In the genomic region with DNA sequence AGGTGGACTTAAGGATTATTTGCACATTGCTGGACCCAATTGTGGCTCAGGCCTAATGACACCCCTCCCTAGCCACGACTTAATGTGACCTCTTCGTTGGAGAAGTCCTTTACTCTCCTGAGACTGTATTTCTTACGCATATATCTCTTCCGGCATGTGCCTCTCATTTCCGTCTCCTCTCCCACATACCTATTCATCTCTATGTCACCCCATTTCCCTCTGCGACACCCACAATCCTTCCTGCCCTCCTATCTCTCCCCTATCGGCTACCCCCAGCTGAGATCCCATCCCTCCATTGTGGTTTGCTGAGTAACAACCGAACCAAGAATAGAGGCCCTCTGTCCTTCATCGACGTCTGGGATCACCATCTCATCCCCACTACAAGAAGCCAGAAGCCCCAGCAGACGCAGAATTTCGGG, we compare ENCODE assay signal across 8 mouse cellular contexts. TPM values are rescaled to one million over a fixed set of nuclear protein-coding genes. Genes with fewer than 3 reads are reported as not detected.
DNase-seq lines count a peak whose midpoint lies in the region; ATAC-seq and TF ChIP-seq lines count a peak whose summit lies in the region.

No protein-coding gene starts in this region.

- in situ Hi-C loops in CH12.LX (cut with MboI; ENCODE audit: low pct_ligation_motif_present, low pct_unique_long_range_greater_than_20kb, low sequenced_read_pairs), result no loop called here

- peak overlapping the region; percentile 55 for H3K4me2 ChIP-seq in CH12.LX (ENCODE audit: insufficient read depth, low read depth, poor library complexity, severe bottlenecking)
- peak overlapping the region; percentile 97 for H3K4me2 ChIP-seq in heart, embryonic 16.5 days (ENCODE audit: low read depth, low read length)
- peak overlapping the region; percentile 93 for H3K4me2 ChIP-seq in liver, postnatal 0 days (ENCODE audit: low read depth, low read length)

- intact Hi-C loops in left cerebral cortex, postnatal 10 days (cut with DNase I), result no loop called here

- H3K27me3 ChIP-seq in CH12.LX (replicated peaks), result no peaks in the 10 kb centered on the region
- H3K27me3 ChIP-seq in heart, embryonic 16.5 days (ENCODE audit: control insufficient read depth, insufficient read depth, low read length), result 0 out of 2 replicates have a peak, but pooled peaks cover 2% of the 10 kb centered on the region
- no peaks in the 10 kb centered on the region for H3K27me3 ChIP-seq in liver, postnatal 0 days (ENCODE audit: insufficient read depth, low read length)

- no peaks in the 10 kb centered on the region for H3K9me3 ChIP-seq in CH12.LX (replicated peaks; ENCODE audit: low read length)
- H3K9me3 ChIP-seq in heart, embryonic 16.5 days (replicated peaks; ENCODE audit: control insufficient read depth, low read length), result no peaks in the 10 kb centered on the region
- H3K9me3 ChIP-seq in liver, postnatal 0 days (ENCODE audit: low read length), result no peaks in the 10 kb centered on the region

- no peak for TF ChIP-seq CTCF in CH12.LX (conservative IDR thresholded peaks at IDR 0.05 in 1 of 2, IDR thresholded peaks at IDR 0.05 in 1 of 2; ENCODE audit: low read depth in 2 of 2, low read length in 2 of 2)
- TF ChIP-seq CTCF in liver, postnatal 0 days (IDR thresholded peaks at IDR 0.05; ENCODE audit: low read depth), result no peak

- 0 out of 2 replicates have a peak, but pooled peaks have one; percentile 1 for ATAC-seq in heart, embryonic 16.5 days (replicated peaks; ENCODE audit: extremely low read depth, insufficient read depth, low FRiP score)
- peak; percentile 18 for ATAC-seq in liver, postnatal 0 days

- peak overlapping the region; percentile 64 for H3K27ac ChIP-seq in CH12.LX (ENCODE audit: insufficient read depth, low read depth)
- peak overlapping the region; percentile 75 for H3K27ac ChIP-seq in heart, embryonic 16.5 days (ENCODE audit: low read length)
- H3K27ac ChIP-seq in liver, postnatal 0 days (ENCODE audit: low read depth), result peak overlapping the region; percentile 97

- peaks cover 10 to 29% of the 10 kb centered on the region in 2 experiments for H3K4me1 ChIP-seq in CH12.LX (ENCODE audit: control insufficient read depth in 1 of 2, insufficient read depth in 2 of 2)
- peaks cover 13% of the 10 kb centered on the region for H3K4me1 ChIP-seq in heart, embryonic 16.5 days (ENCODE audit: control insufficient read depth, insufficient read depth, low read length)
- H3K4me1 ChIP-seq in liver, postnatal 0 days (ENCODE audit: insufficient read depth), result peaks cover 22% of the 10 kb centered on the region

- DNase-seq in CD4-positive helper T cell, adult 2 months (ENCODE audit: low read depth, low spot score), result peak; percentile 88
- DNase-seq in CH12.LX (ENCODE audit: extremely low read depth), result no peak
- DNase-seq in liver, postnatal 0 days, result no peak
- no peak for DNase-seq in left cerebral cortex, postnatal 10 days (ENCODE audit: extremely low spot score in 1 of 2, low spot score in 2 of 2)
- DNase-seq in layer of hippocampus, adult 18-20 months (ENCODE audit: low spot score in 2 of 2), result no peak
- no peak for DNase-seq in adrenal gland, postnatal 25 days
- DNase-seq in left cerebral cortex, adult 9 months (ENCODE audit: low spot score in 2 of 2), result no peak

- no peak for TF ChIP-seq RAD21 in CH12.LX (IDR thresholded peaks at IDR 0.05; ENCODE audit: low read depth, low read length)

- 9% methylated on average over 12 of the region's 12 CpGs for WGBS in heart, embryonic 16.5 days
- WGBS in liver, postnatal 0 days (ENCODE audit: insufficient replicate concordance), result 6% methylated on average over 12 of the region's 12 CpGs

- dilution Hi-C loops in CH12.LX (cut with MboI; ENCODE audit: extremely low pct_ligation_motif_present, extremely low pct_unique_long_range_greater_than_20kb, low sequenced_read_pairs), result no loop called here

- peak; percentile 32; the same call in 1 of the 2 replicates for TF ChIP-seq EP300 in CH12.LX (IDR thresholded peaks at IDR 0.05; ENCODE audit: low read length)
- TF ChIP-seq EP300 in liver, postnatal 0 days (IDR thresholded peaks at IDR 0.05; ENCODE audit: low read depth), result peak; percentile 32

- H3K4me3 ChIP-seq in CH12.LX (replicated peaks in 1 of 3; ENCODE audit: low read depth in 2 of 3, low read length in 2 of 3, poor library complexity in 1 of 3), result peak overlapping the region; percentile 31 to 83 (median 73)
- H3K4me3 ChIP-seq in heart, embryonic 16.5 days (ENCODE audit: low read length), result peak overlapping the region; percentile 64
- peak overlapping the region; percentile 86 for H3K4me3 ChIP-seq in liver, postnatal 0 days (ENCODE audit: low read depth, low read length)

- H3K9ac ChIP-seq in CH12.LX (ENCODE audit: insufficient read depth, low read depth), result peak overlapping the region; percentile 27
- H3K9ac ChIP-seq in heart, embryonic 16.5 days (ENCODE audit: low read length), result peak overlapping the region; percentile 80
- peak overlapping the region; percentile 83 for H3K9ac ChIP-seq in liver, postnatal 0 days (replicated peaks)

- H3K79me2 ChIP-seq in CH12.LX (replicated peaks; ENCODE audit: control insufficient read depth, extremely low read depth, insufficient read depth, poor library complexity, severe bottlenecking), result peaks cover 25% of the 10 kb centered on the region

- TF ChIP-seq POLR2A in CH12.LX (IDR thresholded peaks at IDR 0.05; ENCODE audit: low read depth, low read length), result no peak

- peaks cover 22 to 56% of the 10 kb centered on the region in 2 experiments for H3K36me3 ChIP-seq in CH12.LX (replicated peaks in 1 of 2; ENCODE audit: control insufficient read depth in 1 of 2, insufficient read depth in 1 of 2, low read length in 1 of 2)
- peaks cover 2% of the 10 kb centered on the region for H3K36me3 ChIP-seq in heart, embryonic 16.5 days (ENCODE audit: control insufficient read depth, insufficient read depth)
- peaks cover 10% of the 10 kb centered on the region for H3K36me3 ChIP-seq in liver, postnatal 0 days (replicated peaks; ENCODE audit: insufficient read depth, low read length)

TF ChIP-seq in CH12.LX, 34 proteins besides CTCF, POLR2A, EP300 and RAD21 (continues in another document):
- TF ChIP-seq TBP (conservative IDR thresholded peaks at IDR 0.05; ENCODE audit: low read depth, low read length), result 0 out of 2 replicates have a peak, but pooled peaks have one; percentile 5
- peak; percentile 77; the same call in 1 of the 2 replicates for TF ChIP-seq MAX (IDR thresholded peaks at IDR 0.05; ENCODE audit: low read length)
- no peak for TF ChIP-seq HCFC1 (IDR thresholded peaks at IDR 0.05; ENCODE audit: low read depth, low read length)
- TF ChIP-seq SIN3A (IDR thresholded peaks at IDR 0.05; ENCODE audit: low read length), result 0 out of 2 replicates have a peak, but pooled peaks have one; percentile 21
- TF ChIP-seq NRF1 (IDR thresholded peaks at IDR 0.05; ENCODE audit: low read depth, low read length), result 0 out of 2 replicates have a peak, but pooled peaks have one; percentile 3
- TF ChIP-seq USF1 (IDR thresholded peaks at IDR 0.05; ENCODE audit: low read depth, low read length), result no peak

RNA-seq across cellular contexts. Expression of gene Tgfb1, which starts 2.8 kb away (rescaled TPM):
- total RNA-seq in CH12.LX (2012; rRNA removed) (25.9 and 28.8 TPM in 2 replicates), CH12.LX (2014; rRNA removed) (8.7 and 9.2 TPM in 2 replicates)
- 104 and 109 TPM in 2 replicates for polyA plus RNA-seq in CH12.LX (2012; ENCODE audit: insufficient read length, low read depth)
- 3.6 and 3.8 TPM in 2 replicates for polyA plus RNA-seq in heart, embryonic 16.5 days (2015; fragmentation: Nextera tagmentation; extraction: Ambion mirVana)
- polyA plus RNA-seq in liver, postnatal 0 days (2015; fragmentation: Nextera tagmentation; extraction: Ambion mirVana), result 5.1 and 6.1 TPM in 2 replicates
- total RNA-seq in left cerebral cortex, postnatal 10 days (2021), result 10 to 100 TPM in 1 of 2 experiments, 1 to 10 TPM in 1; 9.7 to 12.2 TPM
- 1 to 10 TPM; 6.5 to 7.7 TPM for total RNA-seq in layer of hippocampus, adult 18-20 months (2021)
- 37.0 and 43.7 TPM in 2 replicates for total RNA-seq in adrenal gland, postnatal 25 days (2021)

RNA-seq across cellular contexts. Expression of gene B9d2, which starts 9.0 kb away (rescaled TPM):
- total RNA-seq in CH12.LX (2012; rRNA removed) (13.1 and 15.8 TPM in 2 replicates), CH12.LX (2014; rRNA removed) (9.3 and 10.0 TPM in 2 replicates)
- 21.2 and 23.8 TPM in 2 replicates for polyA plus RNA-seq in CH12.LX (2012; ENCODE audit: insufficient read length, low read depth)
- 30.3 and 32.0 TPM in 2 replicates for polyA plus RNA-seq in heart, embryonic 16.5 days (2015; fragmentation: Nextera tagmentation; extraction: Ambion mirVana)
- polyA plus RNA-seq in liver, postnatal 0 days (2015; fragmentation: Nextera tagmentation; extraction: Ambion mirVana), result 15.0 and 16.0 TPM in 2 replicates
- 10 to 100 TPM; 34.5 to 36.3 TPM for total RNA-seq in left cerebral cortex, postnatal 10 days (2021)
- 10 to 100 TPM; 22.2 to 26.3 TPM for total RNA-seq in layer of hippocampus, adult 18-20 months (2021)
- total RNA-seq in adrenal gland, postnatal 25 days (2021), result 12.7 and 20.3 TPM in 2 replicates

RNA-seq across cellular contexts. Expression of gene Tmem91, which starts 14.6 kb away (rescaled TPM):
- 0.17 and 0.55 TPM in 2 replicates for total RNA-seq in CH12.LX (2012; rRNA removed)
- not detected in 2 replicates for total RNA-seq in CH12.LX (2014; rRNA removed)
- 1.3 and 1.9 TPM in 2 replicates for polyA plus RNA-seq in CH12.LX (2012; ENCODE audit: insufficient read length, low read depth)
- polyA plus RNA-seq in heart, embryonic 16.5 days (2015; fragmentation: Nextera tagmentation; extraction: Ambion mirVana), result 2.1 and 2.2 TPM in 2 replicates
- polyA plus RNA-seq in liver, postnatal 0 days (2015; fragmentation: Nextera tagmentation; extraction: Ambion mirVana), result 0.58 and 0.76 TPM in 2 replicates
- total RNA-seq in left cerebral cortex, postnatal 10 days (2021), result 10 to 100 TPM; 53.6 to 67.6 TPM
- 10 to 100 TPM in 1 of 2 experiments, 1 to 10 TPM in 1; 8.4 to 10.9 TPM for total RNA-seq in layer of hippocampus, adult 18-20 months (2021)
- 2.0 TPM in 1 of 2 replicates, not detected in the other for total RNA-seq in adrenal gland, postnatal 25 days (2021)

RNA-seq across cellular contexts. Expression of gene Ccdc97, which starts 29.3 kb away (rescaled TPM):
- total RNA-seq in CH12.LX (2012; rRNA removed) (14.1 and 14.4 TPM in 2 replicates), CH12.LX (2014; rRNA removed) (4.5 and 5.7 TPM in 2 replicates)
- polyA plus RNA-seq in CH12.LX (2012; ENCODE audit: insufficient read length, low read depth), result 38.8 and 44.8 TPM in 2 replicates
- 19.9 and 23.0 TPM in 2 replicates for polyA plus RNA-seq in heart, embryonic 16.5 days (2015; fragmentation: Nextera tagmentation; extraction: Ambion mirVana)
- polyA plus RNA-seq in liver, postnatal 0 days (2015; fragmentation: Nextera tagmentation; extraction: Ambion mirVana), result 6.7 and 6.8 TPM in 2 replicates
- total RNA-seq in left cerebral cortex, postnatal 10 days (2021), result 10 to 100 TPM; 41.7 to 46.1 TPM
- total RNA-seq in layer of hippocampus, adult 18-20 months (2021), result 10 to 100 TPM; 63.4 to 65.6 TPM
- 54.4 and 61.9 TPM in 2 replicates for total RNA-seq in adrenal gland, postnatal 25 days (2021)

RNA-seq across cellular contexts. Expression of gene Exosc5, which starts 30.6 kb away (rescaled TPM):
- 105 and 116 TPM in 2 replicates for total RNA-seq in CH12.LX (2012; rRNA removed)
- 114 and 123 TPM in 2 replicates for total RNA-seq in CH12.LX (2014; rRNA removed)
- 102 and 125 TPM in 2 replicates for polyA plus RNA-seq in CH12.LX (2012; ENCODE audit: insufficient read length, low read depth)
- 42.5 and 44.6 TPM in 2 replicates for polyA plus RNA-seq in heart, embryonic 16.5 days (2015; fragmentation: Nextera tagmentation; extraction: Ambion mirVana)
- 44.5 and 49.2 TPM in 2 replicates for polyA plus RNA-seq in liver, postnatal 0 days (2015; fragmentation: Nextera tagmentation; extraction: Ambion mirVana)
- total RNA-seq in left cerebral cortex, postnatal 10 days (2021), result 10 to 100 TPM; 21.8 to 22.0 TPM
- 10 to 100 TPM; 25.8 to 30.4 TPM for total RNA-seq in layer of hippocampus, adult 18-20 months (2021)
- 47.6 and 59.4 TPM in 2 replicates for total RNA-seq in adrenal gland, postnatal 25 days (2021)

Comparison
In these comparisons a context has a peak if more than half of its experiments do, and no peak if none do; other contexts are left out.
1. H3K9ac ChIP-seq: peak in every context shown above with its lines; median percentile 83 in liver, postnatal 0 days; 80 in heart, embryonic 16.5 days; 27 in CH12.LX.
2. RNA of gene Tmem91, which starts 14.6 kb away (total RNA-seq): 53.6 to 67.6 TPM in left cerebral cortex, postnatal 10 days; 8.4 to 10.9 TPM in layer of hippocampus, adult 18-20 months, 0.17 to 0.55 TPM in CH12.LX and 2.0 TPM in adrenal gland, postnatal 25 days; every median in the first group is over 4 times any median in the second.
3. Peak in every context shown above with its lines, with median percentiles within 50 percentile points of each other: H3K27ac ChIP-seq, H3K4me2 ChIP-seq and H3K4me3 ChIP-seq.